Mouse (Mus musculus) gastrocnemius, postnatal 36 days (tissue): ENCODE results near the gene Ccdc97. TPM values are rescaled to one million over a fixed set of nuclear protein-coding genes. Genes with fewer than 3 reads are reported as not detected.

ENCODE experiments used
- DNase-seq, 2 experiments: peaks; one replicate each; pipeline ENCODE4 v3.0.0; 2022
- intact Hi-C: fragments of 180-260 bp; cut with DNase I; formaldehyde crosslinking; loops from one replicate; pipeline ENCODE4 v1.15.1; 2025
- total RNA-seq, 2 experiments: library from RNA; stranded (reverse); gene quantifications; 2 replicates each; pipeline ENCODE4 v1.2.3; 2021

The Ccdc97 gene
- total RNA-seq, 2 experiments from 2014 or later, result 37.2 to 38.2 TPM

GRCm38 (mm10) chr7:25674297-25674696 lies 44.6 kb downstream of the Ccdc97 start:
- intact Hi-C loops, result no loop called here
- DNase-seq, result no peak

- no peak for DNase-seq
- intact Hi-C loops, result no loop called here
These were observed 46.4 kb downstream of the Ccdc97 start for GRCm38 (mm10) chr7:25672442-25672841.

- intact Hi-C loops, result no loop called here
- no peak for DNase-seq
These were observed 47.2 kb downstream of the Ccdc97 start for GRCm38 (mm10) chr7:25671686-25672085.

- intact Hi-C loops, result no loop called here
- no peak for DNase-seq
These were observed 48.8 kb downstream of the Ccdc97 start for GRCm38 (mm10) chr7:25670096-25670495.

- no peak for DNase-seq
- intact Hi-C loops, result no loop called here
These were observed 49.3 kb downstream of the Ccdc97 start for GRCm38 (mm10) chr7:25669631-25670030.

GRCm38 (mm10) chr7:25669158-25669557 lies 49.7 kb downstream of the Ccdc97 start:
- no peak for DNase-seq
- intact Hi-C loops, result no loop called here

GRCm38 (mm10) chr7:25666381-25666780 lies 52.5 kb downstream of the Ccdc97 start:
- no peak for DNase-seq
- intact Hi-C loops, result no loop called here

Other genes with a start within 250 kb of the Ccdc97 start
- 1 to 10 TPM; 3.0 to 6.1 TPM for gene Ceacam1, start 241.5 kb downstream of the Ccdc97 start, total RNA-seq
- under 1 TPM; 0.64 to 0.79 TPM for gene Ceacam2, start 179.2 kb downstream of the Ccdc97 start, total RNA-seq
- not detected for gene Erich4, start 103.2 kb downstream of the Ccdc97 start, total RNA-seq
- 10 to 100 TPM; 37.7 to 43.0 TPM for gene Dmac2, start 99.7 kb downstream of the Ccdc97 start, total RNA-seq
- gene B3gnt8, start 92.4 kb downstream of the Ccdc97 start, total RNA-seq, result 1 to 10 TPM; 1.0 to 1.8 TPM
- gene Bckdha, start 60.1 kb downstream of the Ccdc97 start, total RNA-seq, result 100 to 1,000 TPM in 1 of 2 experiments, 10 to 100 TPM in 1; 97.3 to 106 TPM
- 10 to 100 TPM; 20.3 to 23.2 TPM for gene Exosc5, start 59.9 kb downstream of the Ccdc97 start, total RNA-seq
- gene Tmem91, start 43.9 kb downstream of the Ccdc97 start, total RNA-seq, result not detected
- gene B9d2, start 38.3 kb downstream of the Ccdc97 start, total RNA-seq, result 1 to 10 TPM; 6.9 to 9.7 TPM
- gene Tgfb1, start 32.1 kb downstream of the Ccdc97 start, total RNA-seq, result 1 to 10 TPM; 6.0 to 6.2 TPM
- 10 to 100 TPM; 60.4 to 62.0 TPM for gene Hnrnpul1, start 35.7 kb upstream of the Ccdc97 start, total RNA-seq
- 10 to 100 TPM; 39.1 to 44.9 TPM for gene Axl, start 69.6 kb upstream of the Ccdc97 start, total RNA-seq
- under 1 TPM; 0.17 to 0.18 TPM for gene Cyp2s1, start 97.8 kb upstream of the Ccdc97 start, total RNA-seq
- not detected for gene Cyp2b10, start 178.5 kb upstream of the Ccdc97 start, total RNA-seq